Mouse (Mus musculus): Measurements from ENCODE around the gene Fbxo7. TPM values are rescaled to one million over a fixed set of nuclear protein-coding genes. Genes with fewer than 3 reads are reported as not detected.
A peak's percentile ranks its signal among the peaks of the same experiment; 100 is the strongest.
"Not testable (repeated sequence)": the region's sequence is repeated elsewhere in the genome, so short reads cannot be mapped to it uniquely, and the experiment has no call there.

The Fbxo7 gene
- polyA plus RNA-seq, 1 experiment = 7.1 TPM

DNA sequence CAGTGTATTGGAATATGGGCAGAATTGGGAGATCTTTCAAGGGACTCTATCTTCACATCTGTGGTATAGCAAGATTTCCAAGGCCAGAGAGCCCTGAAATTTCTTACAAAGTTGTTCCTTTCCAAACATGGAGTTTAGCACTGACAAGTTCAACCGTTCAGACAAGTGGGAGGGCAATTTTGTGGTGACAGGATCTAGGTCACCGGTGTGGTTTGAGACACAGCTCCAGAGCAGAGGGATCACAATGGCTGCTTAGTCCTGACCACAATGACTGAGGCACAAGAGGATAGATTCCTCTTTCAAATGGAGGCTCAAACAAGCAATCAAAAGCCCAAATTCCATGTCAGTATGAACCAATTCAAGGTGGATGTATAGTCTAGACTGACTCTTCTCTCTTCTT lies 10.6 kb upstream of the Fbxo7 start:
- no peaks in the 10 kb centered on the region for H3K36me3 ChIP-seq (replicated peaks; ENCODE audit: low read length)
- no peak overlapping the region for H3K4me3 ChIP-seq (replicated peaks)
- H3K27me3 ChIP-seq (replicated peaks) = peaks cover 3% of the 10 kb centered on the region
- no peak for TF ChIP-seq GATA1 (IDR thresholded peaks at IDR 0.05; ENCODE audit: borderline replicate concordance, low read length)
- no peak for TF ChIP-seq FLI1 (IDR thresholded peaks at IDR 0.05; ENCODE audit: low read length)
- no peaks in the 10 kb centered on the region for H3K9me3 ChIP-seq
- peaks cover 32% of the 10 kb centered on the region for H3K4me1 ChIP-seq

DNA sequence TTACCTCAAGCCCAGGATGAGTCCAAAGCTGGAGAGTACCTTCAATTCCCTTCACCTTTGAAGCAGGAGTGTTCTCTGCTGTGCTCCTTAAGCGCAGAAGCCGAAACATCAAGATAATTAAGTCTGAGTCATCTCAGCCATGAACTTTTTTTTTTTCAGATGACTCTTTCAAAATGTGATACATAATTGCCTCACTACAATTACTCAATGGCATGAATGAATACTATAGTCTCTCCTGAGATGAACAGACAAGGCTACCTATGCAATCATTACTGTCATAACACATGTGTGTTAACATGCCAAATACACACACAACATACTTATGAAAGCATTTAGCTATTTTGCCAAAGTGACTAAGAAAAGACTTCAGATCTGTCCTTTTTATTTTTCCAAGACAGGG lies 10.0 kb upstream of the Fbxo7 start, which contains the start of gene Bpifc:
Gene Bpifc, minus strand, starts transcription at position 115 of the 400 bp plus-strand sequence.
- TF ChIP-seq GATA1 (IDR thresholded peaks at IDR 0.05; ENCODE audit: borderline replicate concordance, low read length) (no peak), FLI1 (IDR thresholded peaks at IDR 0.05; ENCODE audit: low read length) (no peak)
- H3K36me3 ChIP-seq (replicated peaks; ENCODE audit: low read length) = no peaks in the 10 kb centered on the region
- no peaks in the 10 kb centered on the region for H3K9me3 ChIP-seq
- peaks cover 37% of the 10 kb centered on the region for H3K4me1 ChIP-seq
- peaks cover 6% of the 10 kb centered on the region for H3K27me3 ChIP-seq (replicated peaks)
- H3K4me3 ChIP-seq (replicated peaks) = no peak within 1 kb of the TSS

DNA sequence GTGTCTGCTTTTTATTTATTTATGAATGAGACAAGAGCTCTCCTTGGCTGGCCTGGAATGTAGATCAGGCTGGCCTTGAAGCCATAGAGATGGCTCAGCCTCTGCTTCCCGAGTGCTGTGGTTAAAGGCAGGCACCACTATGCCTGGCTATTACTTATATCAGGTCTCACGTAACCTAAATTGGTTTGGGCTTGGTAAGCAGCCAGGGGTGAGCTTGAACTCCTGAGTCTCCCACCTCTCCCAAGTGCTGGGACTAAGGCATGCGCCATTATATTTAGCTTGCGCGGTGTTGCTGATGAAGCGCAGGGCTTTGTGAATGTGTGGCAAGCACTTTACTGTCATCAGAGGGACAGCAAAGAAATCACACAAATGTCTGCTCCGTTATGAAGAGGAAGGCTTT lies 4.0 kb upstream of the Fbxo7 start:
- TF ChIP-seq GATA1 (IDR thresholded peaks at IDR 0.05; ENCODE audit: borderline replicate concordance, low read length) = no peak
- no peak for TF ChIP-seq FLI1 (IDR thresholded peaks at IDR 0.05; ENCODE audit: low read length)
- no peaks in the 10 kb centered on the region for H3K9me3 ChIP-seq
- peaks cover 16% of the 10 kb centered on the region for H3K4me1 ChIP-seq
- H3K27me3 ChIP-seq (replicated peaks) = peaks cover 4% of the 10 kb centered on the region
- H3K36me3 ChIP-seq (replicated peaks; ENCODE audit: low read length) = no peaks in the 10 kb centered on the region
- no peak overlapping the region for H3K4me3 ChIP-seq (replicated peaks)

DNA sequence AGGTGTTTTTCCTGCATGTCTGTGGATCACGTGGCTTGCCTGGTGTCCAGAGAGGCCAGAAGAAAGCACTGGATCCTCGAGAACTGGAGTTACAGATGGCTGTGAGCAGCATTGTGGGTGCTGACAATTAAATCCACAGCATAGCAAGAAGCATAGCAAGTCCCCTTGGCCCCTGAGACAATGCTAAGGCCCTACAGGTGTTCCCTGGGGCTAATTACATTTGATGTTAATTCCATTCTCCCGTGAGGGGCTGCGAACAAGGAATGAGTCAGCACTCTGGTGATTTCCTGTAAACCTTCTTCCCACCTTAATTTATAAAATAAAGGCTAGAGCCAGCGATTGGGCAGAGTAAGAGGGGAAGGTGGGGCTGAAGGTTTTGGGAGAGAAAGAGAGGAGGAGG lies 3.0 kb upstream of the Fbxo7 start:
- TF ChIP-seq FLI1 (IDR thresholded peaks at IDR 0.05; ENCODE audit: low read length) (no peak), GATA1 (IDR thresholded peaks at IDR 0.05; ENCODE audit: borderline replicate concordance, low read length) (no peak)
- Histone ChIP-seq H3K9me3 (no peaks in the 10 kb centered on the region), H3K4me3 (replicated peaks) (no peak overlapping the region), H3K4me1 (peaks cover 23% of the 10 kb centered on the region), H3K27me3 (replicated peaks) (peaks cover 4% of the 10 kb centered on the region), H3K36me3 (replicated peaks; ENCODE audit: low read length) (no peaks in the 10 kb centered on the region)

DNA sequence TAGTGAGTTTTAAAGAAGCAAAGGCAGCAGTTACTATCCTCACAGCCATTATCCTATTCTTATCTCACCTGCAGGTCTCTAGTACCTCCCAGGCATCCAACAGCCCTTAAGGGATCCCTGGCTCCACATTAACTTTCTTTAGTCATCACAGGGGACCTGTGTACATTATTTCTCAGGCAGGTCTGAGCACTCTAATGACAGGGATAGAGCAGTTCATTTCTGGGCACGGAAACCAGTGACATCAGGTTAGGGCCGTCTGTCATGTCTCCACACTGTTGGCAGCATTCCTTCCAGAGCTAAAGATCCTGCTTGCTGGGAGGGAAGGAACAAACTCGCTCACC lies 394 bp upstream of the Fbxo7 start:
- no peaks in the 10 kb centered on the region for H3K9me3 ChIP-seq
- peaks cover 8% of the 10 kb centered on the region for H3K36me3 ChIP-seq (replicated peaks; ENCODE audit: low read length)
- peaks cover 2% of the 10 kb centered on the region for H3K27me3 ChIP-seq (replicated peaks)
- peak overlapping the region; percentile 99 for H3K4me3 ChIP-seq (replicated peaks)
- TF ChIP-seq FLI1 (IDR thresholded peaks at IDR 0.05; ENCODE audit: low read length) (no peak), GATA1 (IDR thresholded peaks at IDR 0.05; ENCODE audit: borderline replicate concordance, low read length) (no peak)
- peaks cover 44% of the 10 kb centered on the region for H3K4me1 ChIP-seq

DNA sequence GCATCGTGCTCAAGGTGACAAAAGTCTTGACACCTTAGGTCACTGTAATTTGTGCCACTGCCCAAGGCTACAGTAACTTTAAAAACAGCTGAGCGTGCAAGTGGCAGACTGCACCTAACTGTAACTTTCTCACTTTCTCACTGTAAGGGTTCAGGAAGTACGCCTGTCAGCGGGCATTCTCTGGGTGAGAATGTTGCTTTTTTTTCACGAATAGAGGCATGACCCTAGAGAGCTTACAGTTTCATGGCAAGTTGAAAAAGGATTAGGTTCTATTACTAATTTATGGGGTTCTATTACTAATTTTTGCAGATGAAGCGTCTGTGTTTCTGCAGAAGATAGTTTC lies 673 bp downstream of the Fbxo7 start:
- Histone ChIP-seq H3K27me3 (replicated peaks) (no peaks in the 10 kb centered on the region), H3K4me1 (peaks cover 48% of the 10 kb centered on the region), H3K36me3 (replicated peaks; ENCODE audit: low read length) (peaks cover 8% of the 10 kb centered on the region), H3K4me3 (replicated peaks) (peak overlapping the region; percentile 99), H3K9me3 (no peaks in the 10 kb centered on the region)
- TF ChIP-seq GATA1 (IDR thresholded peaks at IDR 0.05; ENCODE audit: borderline replicate concordance, low read length) (no peak), FLI1 (IDR thresholded peaks at IDR 0.05; ENCODE audit: low read length) (no peak)

DNA sequence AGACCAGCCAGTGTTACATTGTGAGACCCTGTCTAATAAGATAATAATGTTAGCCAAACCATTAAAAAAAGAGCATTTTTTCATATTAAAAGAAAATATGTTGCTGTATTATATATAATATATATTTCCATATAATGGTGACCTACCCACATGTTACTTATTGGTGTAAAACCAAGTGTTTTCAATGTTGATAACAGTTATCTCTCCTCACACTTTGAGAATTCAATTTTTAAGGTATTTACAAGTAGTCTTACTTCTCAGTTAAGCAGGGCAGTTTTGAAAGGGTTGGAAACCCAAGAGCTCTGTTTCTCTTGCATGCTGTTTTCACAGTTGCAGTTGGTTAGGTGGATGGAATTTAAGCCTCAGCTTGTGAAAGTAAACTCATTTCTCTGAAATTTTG lies 1.4 kb downstream of the Fbxo7 start:
- peaks cover 14% of the 10 kb centered on the region for H3K36me3 ChIP-seq (replicated peaks; ENCODE audit: low read length)
- TF ChIP-seq FLI1 (IDR thresholded peaks at IDR 0.05; ENCODE audit: low read length) = no peak
- no peak for TF ChIP-seq GATA1 (IDR thresholded peaks at IDR 0.05; ENCODE audit: borderline replicate concordance, low read length)
- no peaks in the 10 kb centered on the region for H3K27me3 ChIP-seq (replicated peaks)
- H3K9me3 ChIP-seq = no peaks in the 10 kb centered on the region
- H3K4me3 ChIP-seq (replicated peaks) = peak overlapping the region; percentile 99
- peaks cover 53% of the 10 kb centered on the region for H3K4me1 ChIP-seq

DNA sequence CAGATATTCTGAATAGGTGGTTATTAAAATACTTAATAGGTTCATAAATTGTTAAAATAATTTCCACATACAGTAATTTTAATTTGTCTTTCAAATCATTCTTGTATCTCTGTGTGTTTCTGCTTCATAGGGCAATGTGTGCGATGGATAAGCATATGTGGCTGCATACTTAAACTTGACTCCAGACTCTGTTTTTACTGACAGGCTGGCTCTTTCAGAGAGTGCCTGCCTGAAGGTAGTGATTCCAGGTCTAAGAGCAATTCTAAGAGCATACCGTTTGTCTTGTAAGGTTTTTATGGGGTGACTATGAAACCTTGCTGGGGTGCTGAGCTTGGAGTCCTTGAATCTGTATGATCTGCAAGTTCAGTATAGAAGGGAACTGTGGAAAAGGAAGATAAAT lies 4.1 kb downstream of the Fbxo7 start:
- peaks cover 11% of the 10 kb centered on the region for H3K9me3 ChIP-seq
- no peak for TF ChIP-seq FLI1 (IDR thresholded peaks at IDR 0.05; ENCODE audit: low read length)
- TF ChIP-seq GATA1 (IDR thresholded peaks at IDR 0.05; ENCODE audit: borderline replicate concordance, low read length) = no peak
- no peaks in the 10 kb centered on the region for H3K27me3 ChIP-seq (replicated peaks)
- peaks cover 41% of the 10 kb centered on the region for H3K36me3 ChIP-seq (replicated peaks; ENCODE audit: low read length)
- no peak overlapping the region for H3K4me3 ChIP-seq (replicated peaks)
- H3K4me1 ChIP-seq = peaks cover 56% of the 10 kb centered on the region

DNA sequence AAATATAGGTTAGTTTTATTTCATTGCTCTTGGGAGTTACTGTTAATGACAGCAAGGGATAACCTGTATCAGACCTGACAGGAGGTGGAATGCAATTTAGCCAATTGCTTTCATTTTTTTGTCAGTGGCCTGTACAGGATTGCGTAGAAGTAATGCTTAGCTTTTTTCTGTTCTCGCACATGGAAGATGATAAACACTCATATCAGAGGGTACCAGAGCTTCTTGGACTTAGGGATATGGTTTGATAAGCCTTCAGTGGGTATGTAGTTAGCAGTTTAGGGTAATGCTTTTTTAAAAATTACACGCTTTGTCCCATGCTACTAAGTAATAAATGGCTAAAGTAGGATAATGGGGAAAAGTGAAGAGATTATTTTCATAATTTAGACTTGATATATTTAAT lies 4.6 kb downstream of the Fbxo7 start:
- TF ChIP-seq GATA1 (IDR thresholded peaks at IDR 0.05; ENCODE audit: borderline replicate concordance, low read length) (no peak), FLI1 (IDR thresholded peaks at IDR 0.05; ENCODE audit: low read length) (no peak)
- no peak overlapping the region for H3K4me3 ChIP-seq (replicated peaks)
- no peaks in the 10 kb centered on the region for H3K27me3 ChIP-seq (replicated peaks)
- peaks cover 46% of the 10 kb centered on the region for H3K36me3 ChIP-seq (replicated peaks; ENCODE audit: low read length)
- H3K9me3 ChIP-seq = peaks cover 11% of the 10 kb centered on the region
- peaks cover 51% of the 10 kb centered on the region for H3K4me1 ChIP-seq

DNA sequence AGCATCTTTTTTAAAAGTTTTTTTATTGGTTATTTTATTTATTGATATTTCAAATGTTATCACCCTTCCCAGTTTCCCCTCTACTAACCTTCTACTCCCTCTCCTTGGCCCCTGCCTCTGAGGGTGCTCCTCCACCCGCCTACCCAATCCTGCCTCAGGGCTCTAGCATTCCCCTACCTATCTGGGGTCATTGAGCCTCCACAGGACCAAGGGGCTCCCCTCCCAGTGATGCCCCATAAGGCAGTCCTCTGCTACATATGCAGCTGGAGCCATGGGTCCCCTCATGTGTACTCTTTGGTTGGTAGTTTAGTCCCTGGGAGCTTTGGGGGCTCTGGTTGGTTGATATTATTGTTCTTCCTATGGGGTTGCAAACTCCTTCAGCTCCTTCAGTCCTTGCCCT lies 5.0 kb downstream of the Fbxo7 start:
- Histone ChIP-seq H3K4me1 (peaks cover 48% of the 10 kb centered on the region), H3K36me3 (replicated peaks; ENCODE audit: low read length) (peaks cover 50% of the 10 kb centered on the region), H3K9me3 (peaks cover 11% of the 10 kb centered on the region)
- H3K27me3 ChIP-seq (replicated peaks); H3K4me3 ChIP-seq (replicated peaks): not testable (repeated sequence)

DNA sequence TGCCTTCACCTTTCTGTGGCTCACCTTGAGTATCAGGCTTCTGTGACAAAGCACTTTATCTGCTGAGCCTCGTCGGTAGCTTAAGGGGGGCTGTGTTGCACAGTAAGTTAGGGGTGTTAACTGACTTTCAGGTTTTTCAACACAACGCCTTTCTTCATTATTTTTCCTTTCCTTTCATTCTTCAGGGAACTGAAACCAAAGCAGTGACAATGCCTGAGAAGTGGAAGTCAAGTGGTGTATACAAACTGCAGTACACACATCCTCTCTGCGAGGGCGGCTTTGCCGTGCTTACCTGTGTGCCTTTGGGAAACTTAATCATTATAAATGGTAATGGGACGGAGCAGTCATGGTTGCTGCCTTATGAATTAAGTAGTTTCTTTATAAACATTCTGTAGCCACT lies 9.0 kb downstream of the Fbxo7 start:
- Histone ChIP-seq H3K4me1 (peaks cover 32% of the 10 kb centered on the region), H3K4me3 (replicated peaks) (no peak overlapping the region), H3K27me3 (replicated peaks) (no peaks in the 10 kb centered on the region), H3K9me3 (peaks cover 11% of the 10 kb centered on the region), H3K36me3 (replicated peaks; ENCODE audit: low read length) (peaks cover 80% of the 10 kb centered on the region)
- TF ChIP-seq FLI1 (IDR thresholded peaks at IDR 0.05; ENCODE audit: low read length) (no peak), GATA1 (IDR thresholded peaks at IDR 0.05; ENCODE audit: borderline replicate concordance, low read length) (no peak)

Data from megakaryocyte, embryonic 14.5 days (primary cell).